Mouse (Mus musculus): ENCODE measurements around the gene P3h4. TPM values are rescaled to one million over a fixed set of nuclear protein-coding genes. Genes with fewer than 3 reads are reported as not detected.

The P3h4 gene
- 17.6 and 20.2 TPM in 2 replicates for polyA plus RNA-seq (2015; fragmentation: Nextera tagmentation; extraction: Ambion mirVana)

GRCm38 (mm10) chr11:100414021-100414913 is at the start of gene P3h4:
Gene P3h4, minus strand, starts transcription at chr11:100414836.
- H3K4me1 ChIP-seq (replicated peaks) = peaks cover 40% of the 10 kb centered on the region
- peak; percentile 93 for ATAC-seq (ENCODE audit: low FRiP score)
- H3K27ac ChIP-seq = peak within 1 kb of the TSS; percentile 79
- peaks cover 4% of the 10 kb centered on the region; the same call in 1 of the 2 replicates for H3K36me3 ChIP-seq
- peak within 1 kb of the TSS; percentile 65 for H3K4me2 ChIP-seq
- H3K4me3 ChIP-seq = peak within 1 kb of the TSS; percentile 63
- no peaks in the 10 kb centered on the region for H3K9me3 ChIP-seq
- 2% methylated on average over 91 of the region's 93 CpGs for WGBS
- H3K9ac ChIP-seq = peak within 1 kb of the TSS; percentile 80
- H3K27me3 ChIP-seq = peaks cover 46% of the 10 kb centered on the region

- no peaks in the 10 kb centered on the region for H3K27me3 ChIP-seq
- H3K4me3 ChIP-seq = no peak overlapping the region
- no peak overlapping the region for H3K27ac ChIP-seq
- no peaks in the 10 kb centered on the region for H3K9me3 ChIP-seq
- 95% methylated on average over 10 of the region's 10 CpGs for WGBS
- H3K9ac ChIP-seq = no peak overlapping the region
- no peak for ATAC-seq (ENCODE audit: low FRiP score)
- peaks cover 41% of the 10 kb centered on the region for H3K36me3 ChIP-seq
- H3K4me2 ChIP-seq = no peak overlapping the region
- H3K4me1 ChIP-seq (replicated peaks) = 0 out of 2 replicates have a peak, but pooled peaks cover 8% of the 10 kb centered on the region
Observed at GRCm38 (mm10) chr11:100462699-100463098, 48.1 kb upstream of the P3h4 start.

- Histone ChIP-seq H3K4me1 (replicated peaks) (no peaks in the 10 kb centered on the region), H3K9ac (no peak overlapping the region), H3K27me3 (no peaks in the 10 kb centered on the region), H3K4me2 (no peak overlapping the region), H3K9me3 (no peaks in the 10 kb centered on the region), H3K4me3 (no peak overlapping the region), H3K27ac (no peak overlapping the region), H3K36me3 (peaks cover 51% of the 10 kb centered on the region)
- ATAC-seq (ENCODE audit: low FRiP score) = no peak
- 90% methylated on average over 5 of the region's 5 CpGs for WGBS
Observed at GRCm38 (mm10) chr11:100457711-100458110, 43.1 kb upstream of the P3h4 start.

- no peak overlapping the region for H3K4me3 ChIP-seq
- H3K36me3 ChIP-seq = peaks cover 52% of the 10 kb centered on the region
- H3K27me3 ChIP-seq = no peaks in the 10 kb centered on the region
- H3K4me2 ChIP-seq = no peak overlapping the region
- no peak for ATAC-seq (ENCODE audit: low FRiP score)
- no peaks in the 10 kb centered on the region for H3K9me3 ChIP-seq
- WGBS = 88% methylated on average over 4 of the region's 4 CpGs
- no peaks in the 10 kb centered on the region for H3K4me1 ChIP-seq (replicated peaks)
- no peak overlapping the region for H3K27ac ChIP-seq
- H3K9ac ChIP-seq = no peak overlapping the region
Observed at GRCm38 (mm10) chr11:100457247-100457646, 42.6 kb upstream of the P3h4 start.

- H3K36me3 ChIP-seq = peaks cover 2% of the 10 kb centered on the region
- 88% methylated on average over 6 of the region's 6 CpGs for WGBS
- H3K4me2 ChIP-seq = no peak overlapping the region
- ATAC-seq (ENCODE audit: low FRiP score) = no peak
- no peaks in the 10 kb centered on the region for H3K27me3 ChIP-seq
- H3K4me1 ChIP-seq (replicated peaks) = peaks cover 24% of the 10 kb centered on the region
- no peaks in the 10 kb centered on the region for H3K9me3 ChIP-seq
- H3K4me3 ChIP-seq = no peak overlapping the region
- no peak overlapping the region for H3K27ac ChIP-seq
- H3K9ac ChIP-seq = no peak overlapping the region
Observed at GRCm38 (mm10) chr11:100442625-100443024, 28.0 kb upstream of the P3h4 start.

- Histone ChIP-seq H3K4me1 (replicated peaks) (peaks cover 24% of the 10 kb centered on the region), H3K4me3 (peak within 1 kb of the TSS; percentile 80), H3K27me3 (no peaks in the 10 kb centered on the region), H3K9ac (peak within 1 kb of the TSS; percentile 91), H3K9me3 (no peaks in the 10 kb centered on the region), H3K4me2 (peak within 1 kb of the TSS; percentile 69), H3K27ac (peak within 1 kb of the TSS; percentile 73), H3K36me3 (peaks cover 8% of the 10 kb centered on the region)
- WGBS = 88% methylated on average over 8 of the region's 8 CpGs
- no peak for ATAC-seq (ENCODE audit: low FRiP score)
Observed at GRCm38 (mm10) chr11:100441797-100442196, 27.2 kb upstream of the P3h4 start, which contains the start of the genes Nt5c3b and Klhl10. Gene Nt5c3b, minus strand, starts transcription at chr11:100441808. Gene Klhl10, plus strand, starts transcription at chr11:100441917.

- 1% methylated on average over 52 of the region's 52 CpGs for WGBS
- Histone ChIP-seq H3K27ac (peak overlapping the region; percentile 73), H3K9ac (peak overlapping the region; percentile 91), H3K4me3 (peak overlapping the region; percentile 80), H3K27me3 (no peaks in the 10 kb centered on the region), H3K9me3 (no peaks in the 10 kb centered on the region), H3K4me2 (peak overlapping the region; percentile 69), H3K36me3 (peaks cover 17% of the 10 kb centered on the region), H3K4me1 (replicated peaks) (peaks cover 24% of the 10 kb centered on the region)
- ATAC-seq (ENCODE audit: low FRiP score) = peak; percentile 97
Observed at GRCm38 (mm10) chr11:100440691-100441522, 26.3 kb upstream of the P3h4 start.

GRCm38 (mm10) chr11:100437901-100438300 is 23.3 kb upstream of the P3h4 start:
- Histone ChIP-seq H3K36me3 (peaks cover 35% of the 10 kb centered on the region), H3K27ac (no peak overlapping the region), H3K4me2 (no peak overlapping the region), H3K9ac (no peak overlapping the region), H3K9me3 (no peaks in the 10 kb centered on the region), H3K4me3 (no peak overlapping the region), H3K4me1 (replicated peaks) (peaks cover 24% of the 10 kb centered on the region), H3K27me3 (no peaks in the 10 kb centered on the region)
- 76% methylated on average over 1 of the region's 1 CpGs for WGBS
- ATAC-seq (ENCODE audit: low FRiP score) = no peak

- 20% methylated on average over 9 of the region's 9 CpGs for WGBS
- H3K36me3 ChIP-seq = peaks cover 48% of the 10 kb centered on the region
- ATAC-seq (ENCODE audit: low FRiP score) = no peak
Observed at GRCm38 (mm10) chr11:100435678-100436246, 21.1 kb upstream of the P3h4 start.

GRCm38 (mm10) chr11:100432002-100432401 is 17.4 kb upstream of the P3h4 start:
- Histone ChIP-seq H3K9me3 (no peaks in the 10 kb centered on the region), H3K4me1 (replicated peaks) (no peaks in the 10 kb centered on the region), H3K36me3 (peaks cover 59% of the 10 kb centered on the region), H3K27ac (no peak overlapping the region), H3K9ac (no peak overlapping the region), H3K4me3 (no peak overlapping the region), H3K27me3 (no peaks in the 10 kb centered on the region), H3K4me2 (no peak overlapping the region)
- ATAC-seq (ENCODE audit: low FRiP score) = no peak
- WGBS = 97% methylated on average over 5 of the region's 5 CpGs

More at GRCm38 (mm10) chr11:100435678-100436246, 21.1 kb upstream of the P3h4 start:
- H3K9ac ChIP-seq = no peak overlapping the region
- no peak overlapping the region for H3K4me2 ChIP-seq
- no peak overlapping the region for H3K4me3 ChIP-seq
- no peaks in the 10 kb centered on the region for H3K9me3 ChIP-seq
- no peak overlapping the region for H3K27ac ChIP-seq
- no peaks in the 10 kb centered on the region for H3K27me3 ChIP-seq
- H3K4me1 ChIP-seq (replicated peaks) = peaks cover 17% of the 10 kb centered on the region

- no peak overlapping the region for H3K9ac ChIP-seq
- peaks cover 45% of the 10 kb centered on the region for H3K36me3 ChIP-seq
- H3K9me3 ChIP-seq = no peaks in the 10 kb centered on the region
- H3K27ac ChIP-seq = no peak overlapping the region
- WGBS = 93% methylated on average over 7 of the region's 7 CpGs
- H3K4me1 ChIP-seq (replicated peaks) = 0 out of 2 replicates have a peak, but pooled peaks cover 3% of the 10 kb centered on the region
- no peaks in the 10 kb centered on the region for H3K27me3 ChIP-seq
- H3K4me2 ChIP-seq = no peak overlapping the region
- H3K4me3 ChIP-seq = no peak overlapping the region
- ATAC-seq (ENCODE audit: low FRiP score) = no peak
Observed at GRCm38 (mm10) chr11:100430052-100430451, 15.4 kb upstream of the P3h4 start.

All from hindbrain, embryonic 13.5 days (tissue).